Mouse (Mus musculus) ES-CJ7 (cell line): ENCODE measurements around the gene Vstm2a.

Experiments used
- DNase-seq: peaks from one replicate; pipeline ENCODE4 v3.0.0; 2011; ENCODE audit warnings: low read depth, low spot score

The Vstm2a gene

GRCm38 (mm10) chr11:16257473-16257921 is at the start of gene Vstm2a:
TSS of gene Vstm2a (plus strand) at chr11:16257724.
- DNase-seq = peak; percentile 63

- DNase-seq = no peak
Observed at GRCm38 (mm10) chr11:16257011-16257410, 513 bp upstream of the Vstm2a start.

- no peak for DNase-seq
Observed at GRCm38 (mm10) chr11:16258300-16258699, 776 bp downstream of the Vstm2a start.

GRCm38 (mm10) chr11:16259876-16260275 is 2.4 kb downstream of the Vstm2a start:
- no peak for DNase-seq

GRCm38 (mm10) chr11:16260764-16261578 is 3.4 kb downstream of the Vstm2a start:
- DNase-seq = peak; percentile 92

- no peak for DNase-seq
Observed at GRCm38 (mm10) chr11:16268396-16268795, 10.9 kb downstream of the Vstm2a start.

GRCm38 (mm10) chr11:16290381-16290780 is 32.9 kb downstream of the Vstm2a start:
- DNase-seq = no peak

GRCm38 (mm10) chr11:16292960-16293359 is 35.4 kb downstream of the Vstm2a start:
- no peak for DNase-seq

GRCm38 (mm10) chr11:16296521-16296920 is 39.0 kb downstream of the Vstm2a start:
- DNase-seq = no peak

GRCm38 (mm10) chr11:16299492-16299891 is 42.0 kb downstream of the Vstm2a start:
- DNase-seq = no peak

GRCm38 (mm10) chr11:16299960-16300359 is 42.4 kb downstream of the Vstm2a start:
- no peak for DNase-seq

- no peak for DNase-seq
Observed at GRCm38 (mm10) chr11:16300709-16301108, 43.2 kb downstream of the Vstm2a start.

- peak; percentile 29 for DNase-seq
Observed at GRCm38 (mm10) chr11:16315097-16315496, 57.6 kb downstream of the Vstm2a start.

- DNase-seq = peak; percentile 96
Observed at GRCm38 (mm10) chr11:16345179-16345578, 87.7 kb downstream of the Vstm2a start.

GRCm38 (mm10) chr11:16345676-16346075 is 88.2 kb downstream of the Vstm2a start:
- DNase-seq = peak; percentile 58

- no peak for DNase-seq
Observed at GRCm38 (mm10) chr11:16351915-16352314, 94.4 kb downstream of the Vstm2a start.

- DNase-seq = no peak
Observed at GRCm38 (mm10) chr11:16354356-16354755, 96.8 kb downstream of the Vstm2a start.

GRCm38 (mm10) chr11:16366852-16367587 is 109.5 kb downstream of the Vstm2a start:
- no peak for DNase-seq

- peak; percentile 30 for DNase-seq
Observed at GRCm38 (mm10) chr11:16403627-16404026, 146.1 kb downstream of the Vstm2a start.

GRCm38 (mm10) chr11:16411736-16412135 is 154.2 kb downstream of the Vstm2a start:
- no peak for DNase-seq

- peak; percentile 79 for DNase-seq
Observed at GRCm38 (mm10) chr11:16412609-16413008, 155.1 kb downstream of the Vstm2a start.

- DNase-seq = peak; percentile 9
Observed at GRCm38 (mm10) chr11:16413077-16413644, 155.6 kb downstream of the Vstm2a start.
